Mouse (Mus musculus) MEL (cell line): ENCODE measurements around the gene Elf3.

Experiments
- E2F4 ChIP-seq: IDR thresholded peaks from 2 replicates; pipeline ENCODE4 v1.6.1; 2011; ENCODE audit warnings: low read depth, low read length, improper control_type of control experiment, borderline replicate concordance
- POLR2A ChIP-seq, 2 experiments: IDR thresholded peaks; 2 replicates each; pipeline ENCODE4 v1.6.1; 2011 to 2012; ENCODE audit warnings: low read length in 2 of 2, mild to moderate bottlenecking in 2 of 2, control low read depth in 1 of 2, improper control_type of control experiment in 1 of 2, low read depth in 1 of 2, moderate library complexity in 1 of 2; ENCODE audit not compliant: control insufficient read depth in 1 of 2, insufficient read depth in 1 of 2, poor library complexity in 1 of 2
- RAD21 ChIP-seq: IDR thresholded peaks from 2 replicates; pipeline ENCODE4 v1.6.1; 2011; ENCODE audit warnings: mild to moderate bottlenecking, low read depth, low read length, improper control_type of control experiment
- SIN3A ChIP-seq: IDR thresholded peaks from 2 replicates; pipeline ENCODE4 v1.6.1; 2012; ENCODE audit warnings: low read length, improper control_type of control experiment, inconsistent platforms
- TAL1 ChIP-seq: IDR thresholded peaks from 2 replicates; pipeline ENCODE4 v1.6.1; 2012; ENCODE audit warnings: mild to moderate bottlenecking, inconsistent platforms, low read length, moderate library complexity, mixed read lengths

GRCm38 (mm10) chr1:135282536-135283286 lies 24.3 kb upstream of the Elf3 start:
- TF ChIP-seq E2F4: no peak
- TF ChIP-seq POLR2A (IDR thresholded peaks at IDR 0.05; ENCODE audit: control insufficient read depth in 1 of 2, insufficient read depth in 1 of 2, low read depth in 1 of 2, low read length in 2 of 2, poor library complexity in 1 of 2): no peak
- no peak for TF ChIP-seq RAD21
- TF ChIP-seq TAL1: no peak
- no peak; the same call in 1 of the 2 replicates for TF ChIP-seq SIN3A
